Mouse (Mus musculus) kidney, embryonic 15.5 days (tissue): ENCODE measurements around the gene Nrxn2. TPM values are rescaled to one million over a fixed set of nuclear protein-coding genes. Genes with fewer than 3 reads are reported as not detected.

Experiments used
- ATAC-seq: fragments of 200-750 bp; cut with Nextera tagmentation; replicated peaks from 2 replicates; pipeline ENCODE4 v1.8.0; 2017; ENCODE audit warnings: moderate TSS enrichment; ENCODE audit not compliant: low FRiP score
- H3K27ac ChIP-seq: fragments of 300-500 bp; sonication (generic); 2 replicates; pipeline ENCODE4 v1.5.1; 2015; ENCODE audit warnings: mild to moderate bottlenecking, inconsistent platforms
- H3K27me3 ChIP-seq: fragments of 300-500 bp; sonication (generic); 2 replicates; pipeline ENCODE4 v1.6.1; 2015; ENCODE audit warnings: inconsistent platforms
- H3K36me3 ChIP-seq: fragments of 300-500 bp; sonication (generic); 2 replicates; pipeline ENCODE4 v1.6.1; 2015; ENCODE audit warnings: inconsistent platforms
- H3K4me1 ChIP-seq: fragments of 300-500 bp; sonication (generic); 2 replicates; pipeline ENCODE4 v1.6.1; 2015; ENCODE audit warnings: inconsistent platforms
- H3K4me2 ChIP-seq: fragments of 300-500 bp; sonication (generic); 2 replicates; pipeline ENCODE4 v1.6.1; 2015; ENCODE audit warnings: moderate library complexity, mild to moderate bottlenecking, inconsistent platforms
- H3K4me3 ChIP-seq: fragments of 300-500 bp; sonication (generic); replicated peaks from 2 replicates; pipeline ENCODE4 v1.5.1; 2015; ENCODE audit warnings: mild to moderate bottlenecking, inconsistent platforms
- H3K9ac ChIP-seq: fragments of 300-500 bp; sonication (generic); 2 replicates; pipeline ENCODE4 v1.6.1; 2015; ENCODE audit warnings: mild to moderate bottlenecking, inconsistent platforms
- H3K9me3 ChIP-seq: fragments of 300-500 bp; sonication (generic); replicated peaks from 2 replicates; pipeline ENCODE4 v1.6.1; 2016; ENCODE audit warnings: inconsistent platforms
- WGBS: fragments of 180-500 bp; shearing (Covaris S2); methylation state at CpG from one replicate; pipeline ENCODE4 v1.1.7; 2015; ENCODE audit warnings: mixed read lengths; 5-methylcytosine and 5-hydroxymethylcytosine counted together
- polyA plus RNA-seq: library from polyadenylated mRNA; unstranded; fragments of >200 nt; fragmentation: Nextera tagmentation; extraction: Ambion mirVana; gene quantifications from 2 replicates; pipeline ENCODE4 v1.2.1, GENCODE M21; 2015

The Nrxn2 gene
- polyA plus RNA-seq = 6.3 TPM in 2 replicates

GRCm38 (mm10) chr19:6418233-6418879 lies at the start of gene Nrxn2:
Gene Nrxn2 (plus strand): TSS chr19:6418731.
- under 1% methylated on average over 44 of the region's 46 CpGs for WGBS
- peaks cover 40% of the 10 kb centered on the region for H3K4me1 ChIP-seq
- peak within 1 kb of the TSS; percentile 97 for H3K4me2 ChIP-seq
- peak within 1 kb of the TSS; percentile 42; the same call in 1 of the 2 replicates for H3K9ac ChIP-seq
- H3K27ac ChIP-seq = no peak within 1 kb of the TSS
- H3K9me3 ChIP-seq = no peaks in the 10 kb centered on the region
- peaks cover 70% of the 10 kb centered on the region for H3K27me3 ChIP-seq
- no peaks in the 10 kb centered on the region for H3K36me3 ChIP-seq
- peak within 1 kb of the TSS; percentile 56 for H3K4me3 ChIP-seq
- peak; percentile 82 for ATAC-seq

- no peak for ATAC-seq
- no peaks in the 10 kb centered on the region for H3K9me3 ChIP-seq
- peaks cover 19% of the 10 kb centered on the region for H3K4me1 ChIP-seq
- no peak overlapping the region for H3K4me3 ChIP-seq
- 92% methylated on average over 2 of the region's 2 CpGs for WGBS
- H3K36me3 ChIP-seq = peaks cover 98% of the 10 kb centered on the region
- H3K9ac ChIP-seq = no peak overlapping the region
- no peak overlapping the region for H3K4me2 ChIP-seq
- H3K27me3 ChIP-seq = no peaks in the 10 kb centered on the region
- no peak overlapping the region for H3K27ac ChIP-seq
Measured at GRCm38 (mm10) chr19:6370175-6370574, 48.4 kb upstream of the Nrxn2 start.

GRCm38 (mm10) chr19:6372433-6372832 lies 46.1 kb upstream of the Nrxn2 start:
- Histone ChIP-seq H3K27ac (no peak overlapping the region), H3K36me3 (peaks cover 99% of the 10 kb centered on the region), H3K4me2 (no peak overlapping the region), H3K4me1 (peaks cover 1% of the 10 kb centered on the region; the same call in 1 of the 2 replicates), H3K9ac (no peak overlapping the region), H3K9me3 (no peaks in the 10 kb centered on the region), H3K4me3 (no peak overlapping the region), H3K27me3 (no peaks in the 10 kb centered on the region)
- ATAC-seq = no peak
- 92% methylated on average over 3 of the region's 3 CpGs for WGBS

- Histone ChIP-seq H3K27me3 (no peaks in the 10 kb centered on the region), H3K9me3 (no peaks in the 10 kb centered on the region), H3K27ac (no peak overlapping the region), H3K4me3 (no peak overlapping the region), H3K4me1 (no peaks in the 10 kb centered on the region), H3K9ac (no peak overlapping the region), H3K36me3 (peaks cover 99% of the 10 kb centered on the region), H3K4me2 (no peak overlapping the region)
- ATAC-seq = 0 out of 2 replicates have a peak, but pooled peaks have one; percentile 19
- WGBS = 64% methylated on average over 12 of the region's 12 CpGs
Measured at GRCm38 (mm10) chr19:6373539-6374400, 44.8 kb upstream of the Nrxn2 start.

- H3K9ac ChIP-seq = no peak overlapping the region
- H3K9me3 ChIP-seq = no peaks in the 10 kb centered on the region
- H3K4me2 ChIP-seq = no peak overlapping the region
- 92% methylated on average over 10 of the region's 10 CpGs for WGBS
- peaks cover 100% of the 10 kb centered on the region for H3K36me3 ChIP-seq
- no peaks in the 10 kb centered on the region for H3K27me3 ChIP-seq
- no peak overlapping the region for H3K27ac ChIP-seq
- no peaks in the 10 kb centered on the region for H3K4me1 ChIP-seq
- H3K4me3 ChIP-seq = no peak overlapping the region
- ATAC-seq = no peak
Measured at GRCm38 (mm10) chr19:6374571-6374970, 44.0 kb upstream of the Nrxn2 start.

GRCm38 (mm10) chr19:6375423-6376254 lies 42.9 kb upstream of the Nrxn2 start:
- no peak overlapping the region for H3K4me2 ChIP-seq
- H3K4me1 ChIP-seq = no peaks in the 10 kb centered on the region
- H3K27ac ChIP-seq = no peak overlapping the region
- H3K36me3 ChIP-seq = peaks cover 94% of the 10 kb centered on the region
- H3K9me3 ChIP-seq = no peaks in the 10 kb centered on the region
- H3K27me3 ChIP-seq = no peaks in the 10 kb centered on the region
- peak; percentile 47 for ATAC-seq
- 94% methylated on average over 40 of the region's 42 CpGs for WGBS
- no peak overlapping the region for H3K4me3 ChIP-seq
- no peak overlapping the region for H3K9ac ChIP-seq

GRCm38 (mm10) chr19:6376255-6376564 lies 42.3 kb upstream of the Nrxn2 start:
- ATAC-seq = no peak
- H3K27me3 ChIP-seq = no peaks in the 10 kb centered on the region
- peaks cover 88% of the 10 kb centered on the region for H3K36me3 ChIP-seq
- H3K4me1 ChIP-seq = no peaks in the 10 kb centered on the region
- no peak overlapping the region for H3K4me2 ChIP-seq
- WGBS = 80% methylated on average over 14 of the region's 14 CpGs
- H3K27ac ChIP-seq = no peak overlapping the region
- no peak overlapping the region for H3K4me3 ChIP-seq
- H3K9me3 ChIP-seq = no peaks in the 10 kb centered on the region
- H3K9ac ChIP-seq = no peak overlapping the region

- no peak for ATAC-seq
- Histone ChIP-seq H3K9me3 (no peaks in the 10 kb centered on the region), H3K4me1 (no peaks in the 10 kb centered on the region), H3K27ac (no peak overlapping the region), H3K36me3 (peaks cover 84% of the 10 kb centered on the region), H3K9ac (no peak overlapping the region), H3K4me2 (no peak overlapping the region), H3K27me3 (no peaks in the 10 kb centered on the region), H3K4me3 (no peak overlapping the region)
- 90% methylated on average over 2 of the region's 2 CpGs for WGBS
Measured at GRCm38 (mm10) chr19:6376643-6377042, 41.9 kb upstream of the Nrxn2 start.

GRCm38 (mm10) chr19:6377327-6378040 lies 41.0 kb upstream of the Nrxn2 start:
- Histone ChIP-seq H3K27ac (no peak overlapping the region), H3K9ac (no peak overlapping the region), H3K27me3 (no peaks in the 10 kb centered on the region), H3K4me2 (no peak overlapping the region), H3K36me3 (peaks cover 75% of the 10 kb centered on the region), H3K4me3 (no peak overlapping the region), H3K9me3 (no peaks in the 10 kb centered on the region), H3K4me1 (0 out of 2 replicates have a peak, but pooled peaks cover 2% of the 10 kb centered on the region)
- WGBS = 74% methylated on average over 11 of the region's 11 CpGs
- ATAC-seq = no peak

- H3K27me3 ChIP-seq = no peaks in the 10 kb centered on the region
- no peak overlapping the region for H3K9ac ChIP-seq
- no peak overlapping the region for H3K4me3 ChIP-seq
- H3K36me3 ChIP-seq = peaks cover 44% of the 10 kb centered on the region
- no peak for ATAC-seq
- WGBS = 90% methylated on average over 9 of the region's 9 CpGs
- 0 out of 2 replicates have a peak overlapping the region, but pooled peaks have one; percentile 42 for H3K27ac ChIP-seq
- peaks cover 33% of the 10 kb centered on the region for H3K4me1 ChIP-seq
- H3K4me2 ChIP-seq = no peak overlapping the region
- H3K9me3 ChIP-seq = no peaks in the 10 kb centered on the region
Measured at GRCm38 (mm10) chr19:6380411-6381166, 37.9 kb upstream of the Nrxn2 start.

GRCm38 (mm10) chr19:6381238-6381637 lies 37.3 kb upstream of the Nrxn2 start:
- H3K36me3 ChIP-seq = peaks cover 38% of the 10 kb centered on the region
- peaks cover 39% of the 10 kb centered on the region for H3K4me1 ChIP-seq
- H3K4me2 ChIP-seq = no peak overlapping the region
- no peaks in the 10 kb centered on the region for H3K27me3 ChIP-seq
- ATAC-seq = no peak
- no peak overlapping the region for H3K27ac ChIP-seq
- no peaks in the 10 kb centered on the region for H3K9me3 ChIP-seq
- H3K9ac ChIP-seq = no peak overlapping the region
- WGBS = 96% methylated on average over 5 of the region's 5 CpGs
- H3K4me3 ChIP-seq = no peak overlapping the region
